ENCODE assay signal across 19 mouse cellular contexts in genomic region chr10:117173111-117173510, GRCm38 (mm10).
"Had no signal": no experiment of that assay in that cellular context is flagged by ENCODE, and none has a peak within 500 bp of the region (broad histone marks: within the 10 kb centered on the region; RNA-seq: fewer than 3 reads in every experiment).

No protein-coding gene starts in this region.

- H3K27ac ChIP-seq: liver, embryonic 14.5 days; midbrain, embryonic 10.5 days; midbrain, embryonic 12.5 days; midbrain, embryonic 15.5 days; neural tube, embryonic 13.5 days; neural tube, embryonic 15.5 days; stomach, embryonic 15.5 days had no signal

- H3K4me2 ChIP-seq: lung, embryonic 14.5 days; neural tube, embryonic 13.5 days had no signal

- H3K4me1 ChIP-seq: midbrain, embryonic 12.5 days; midbrain, embryonic 15.5 days; neural tube, embryonic 13.5 days; neural tube, embryonic 15.5 days; stomach, embryonic 15.5 days had no signal

- H3K9me3 ChIP-seq: midbrain, embryonic 10.5 days; midbrain, embryonic 12.5 days; midbrain, embryonic 15.5 days; neural tube, embryonic 13.5 days; neural tube, embryonic 15.5 days; stomach, embryonic 15.5 days had no signal

- ATAC-seq: midbrain, embryonic 15.5 days had no signal

- DNase-seq: lung, adult 18-20 months; lung, embryonic 14.5 days; lung, postnatal 10 days; lung, postnatal 4 days; retina, postnatal 1 day; right cerebral cortex, adult 18-20 months; right cerebral cortex, postnatal 25 days; right cerebral cortex, postnatal 4 days; spleen, adult 18-20 months; thymus, adult 18-20 months; thymus, postnatal 14 days; thymus, postnatal 36 days had no signal

- H3K4me3 ChIP-seq: midbrain, embryonic 12.5 days; midbrain, embryonic 15.5 days; neural tube, embryonic 13.5 days; neural tube, embryonic 15.5 days; stomach, embryonic 15.5 days had no signal

- H3K36me3 ChIP-seq: midbrain, embryonic 10.5 days; midbrain, embryonic 12.5 days; midbrain, embryonic 15.5 days; neural tube, embryonic 13.5 days; neural tube, embryonic 15.5 days; stomach, embryonic 15.5 days had no signal

- H3K9ac ChIP-seq: lung, embryonic 14.5 days; midbrain, embryonic 12.5 days; midbrain, embryonic 15.5 days; neural tube, embryonic 13.5 days; neural tube, embryonic 15.5 days; stomach, embryonic 15.5 days had no signal

- H3K27me3 ChIP-seq: midbrain, embryonic 12.5 days; midbrain, embryonic 15.5 days; neural tube, embryonic 13.5 days; neural tube, embryonic 15.5 days; stomach, embryonic 15.5 days had no signal
